Mouse (Mus musculus) C2C12 (cell line): ENCODE data around the gene Cachd1.

Experiments
- CTCF ChIP-seq: IDR thresholded peaks from one replicate; pipeline ENCODE4 v1.5.1; 2011; ENCODE audit not compliant: control insufficient read depth, insufficient read depth, insufficient read length
- FOSL1 ChIP-seq: IDR thresholded peaks from one replicate; pipeline ENCODE4 v1.8.0; 2011; ENCODE audit warnings: mild to moderate bottlenecking, low read length; ENCODE audit not compliant: poor library complexity, insufficient read depth, severe bottlenecking
- MAX ChIP-seq: IDR thresholded peaks from one replicate; pipeline ENCODE4 v1.6.1; 2011; ENCODE audit warnings: mild to moderate bottlenecking, control low read depth
- MYOD1 ChIP-seq: IDR thresholded peaks from one replicate; pipeline ENCODE4 v1.6.1; 2011; ENCODE audit warnings: low read depth; ENCODE audit not compliant: control insufficient read depth, insufficient read length
- MYOG ChIP-seq: IDR thresholded peaks from one replicate; pipeline ENCODE4 v1.6.1; 2011; ENCODE audit not compliant: control insufficient read depth, insufficient read length; ENCODE audit errors: extremely low read depth
- USF1 ChIP-seq: IDR thresholded peaks from one replicate; pipeline ENCODE4 v1.6.1; 2011; ENCODE audit warnings: low read depth, mild to moderate bottlenecking, control low read depth, moderate library complexity

DNA sequence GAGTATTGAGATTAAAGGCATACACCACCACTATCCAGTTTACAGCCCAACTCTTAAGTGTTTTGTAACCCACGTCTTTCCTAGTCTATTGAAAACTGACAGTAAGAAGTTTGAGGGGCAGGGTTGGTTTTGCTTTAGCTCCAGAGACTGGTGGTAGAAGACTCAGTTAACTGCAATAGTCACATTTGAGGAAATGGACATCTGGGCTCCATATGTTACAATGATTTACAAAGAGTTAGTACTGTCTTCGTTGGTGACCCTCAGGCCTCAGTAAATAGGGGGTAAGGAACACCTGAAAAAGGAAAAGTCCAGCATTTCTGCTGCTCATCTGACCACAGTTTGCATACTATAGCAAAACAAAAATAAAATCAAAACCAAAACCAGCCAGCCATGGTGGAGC, 150.6 kb downstream of the Cachd1 start:
- TF ChIP-seq USF1 = no peak
- TF ChIP-seq CTCF = no peak
- TF ChIP-seq MYOD1 = no peak
- TF ChIP-seq MYOG = no peak
- no peak for TF ChIP-seq MAX
- TF ChIP-seq FOSL1 = no peak
